Mouse (Mus musculus): ENCODE measurements at regions not wholly inside any gene's neighbourhood (a gene's known extent, or its start where the extent isn't known, plus 50 kb on each side); places are given as distances from the start of the nearest gene placed in this dataset.
A peak's percentile ranks its signal among the peaks of the same experiment; 100 is the strongest.

- no peaks in the 10 kb centered on the region for H3K4me1 ChIP-seq (replicated peaks)
- no peaks in the 10 kb centered on the region for H3K27me3 ChIP-seq
- ATAC-seq (ENCODE audit: low read depth) (no peak), DNase-seq (no peak)
- no peaks in the 10 kb centered on the region for H3K9me3 ChIP-seq (replicated peaks)
- H3K27ac ChIP-seq = no peak overlapping the region
- H3K4me3 ChIP-seq (replicated peaks) = no peak overlapping the region
- H3K36me3 ChIP-seq = no peaks in the 10 kb centered on the region
- no peak overlapping the region for H3K9ac ChIP-seq
- no peak overlapping the region for H3K4me2 ChIP-seq
- WGBS (ENCODE audit: insufficient replicate concordance) = 54% methylated on average over 3 of the region's 3 CpGs
Observed at GRCm38 (mm10) chr3:15212357-15212756, 119.7 kb downstream of the Gm9733 start.

GRCm38 (mm10) chr3:15217591-15217990 is 114.5 kb downstream of the Gm9733 start:
- H3K27ac ChIP-seq = no peak overlapping the region
- H3K9ac ChIP-seq = no peak overlapping the region
- no peak overlapping the region for H3K4me2 ChIP-seq
- no peak overlapping the region for H3K4me3 ChIP-seq (replicated peaks)
- H3K36me3 ChIP-seq = no peaks in the 10 kb centered on the region
- DNase-seq (no peak), ATAC-seq (ENCODE audit: low read depth) (no peak)
- H3K4me1 ChIP-seq (replicated peaks) = no peaks in the 10 kb centered on the region
- no peaks in the 10 kb centered on the region for H3K9me3 ChIP-seq (replicated peaks)
- no peaks in the 10 kb centered on the region for H3K27me3 ChIP-seq

GRCm38 (mm10) chr3:15219275-15219674 is 112.8 kb downstream of the Gm9733 start:
- ATAC-seq (ENCODE audit: low read depth) = no peak
- no peak for DNase-seq
- no peak overlapping the region for H3K4me3 ChIP-seq (replicated peaks)
- H3K27me3 ChIP-seq = no peaks in the 10 kb centered on the region
- no peaks in the 10 kb centered on the region for H3K4me1 ChIP-seq (replicated peaks)
- H3K36me3 ChIP-seq = no peaks in the 10 kb centered on the region
- H3K9me3 ChIP-seq (replicated peaks) = no peaks in the 10 kb centered on the region
- H3K9ac ChIP-seq = no peak overlapping the region
- no peak overlapping the region for H3K27ac ChIP-seq
- 61% methylated on average over 2 of the region's 2 CpGs for WGBS (ENCODE audit: insufficient replicate concordance)
- H3K4me2 ChIP-seq = no peak overlapping the region

- no peaks in the 10 kb centered on the region for H3K4me1 ChIP-seq (replicated peaks)
- no peak for ATAC-seq (ENCODE audit: low read depth)
Observed at GRCm38 (mm10) chr3:15223266-15223665, 108.8 kb downstream of the Gm9733 start.

GRCm38 (mm10) chr3:15224452-15224851 is 107.7 kb downstream of the Gm9733 start:
- 0% methylated on average over 1 of the region's 1 CpGs for WGBS (ENCODE audit: insufficient replicate concordance)
- ATAC-seq (ENCODE audit: low read depth) (no peak), DNase-seq (no peak)
- H3K9me3 ChIP-seq (replicated peaks) = no peaks in the 10 kb centered on the region
- no peak overlapping the region for H3K9ac ChIP-seq
- H3K27me3 ChIP-seq = no peaks in the 10 kb centered on the region
- H3K27ac ChIP-seq = no peak overlapping the region
- no peak overlapping the region for H3K4me2 ChIP-seq
- no peaks in the 10 kb centered on the region for H3K4me1 ChIP-seq (replicated peaks)
- no peaks in the 10 kb centered on the region for H3K36me3 ChIP-seq
- H3K4me3 ChIP-seq (replicated peaks) = no peak overlapping the region

More at GRCm38 (mm10) chr3:15223266-15223665, 108.8 kb downstream of the Gm9733 start:
- Histone ChIP-seq H3K27me3 (no peaks in the 10 kb centered on the region), H3K27ac (no peak overlapping the region), H3K4me3 (replicated peaks) (no peak overlapping the region), H3K4me2 (no peak overlapping the region), H3K9ac (no peak overlapping the region), H3K9me3 (replicated peaks) (no peaks in the 10 kb centered on the region), H3K36me3 (no peaks in the 10 kb centered on the region)
- DNase-seq = no peak
- WGBS (ENCODE audit: insufficient replicate concordance) = 64% methylated on average over 6 of the region's 6 CpGs

- no peak overlapping the region for H3K4me3 ChIP-seq (replicated peaks)
- 80% methylated on average over 2 of the region's 2 CpGs for WGBS (ENCODE audit: insufficient replicate concordance)
- ATAC-seq (ENCODE audit: low read depth) = no peak
- no peak overlapping the region for H3K4me2 ChIP-seq
- H3K9ac ChIP-seq = no peak overlapping the region
- no peaks in the 10 kb centered on the region for H3K27me3 ChIP-seq
- DNase-seq = no peak
- H3K27ac ChIP-seq = no peak overlapping the region
- no peaks in the 10 kb centered on the region for H3K4me1 ChIP-seq (replicated peaks)
- no peaks in the 10 kb centered on the region for H3K9me3 ChIP-seq (replicated peaks)
- no peaks in the 10 kb centered on the region for H3K36me3 ChIP-seq
Observed at GRCm38 (mm10) chr3:15228641-15229040, 103.5 kb downstream of the Gm9733 start.

- Histone ChIP-seq H3K4me3 (replicated peaks) (no peak overlapping the region), H3K27ac (no peak overlapping the region), H3K36me3 (no peaks in the 10 kb centered on the region), H3K4me2 (no peak overlapping the region), H3K4me1 (replicated peaks) (no peaks in the 10 kb centered on the region), H3K27me3 (no peaks in the 10 kb centered on the region), H3K9ac (no peak overlapping the region), H3K9me3 (replicated peaks) (no peaks in the 10 kb centered on the region)
- 66% methylated on average over 6 of the region's 6 CpGs for WGBS (ENCODE audit: insufficient replicate concordance)
- ATAC-seq (ENCODE audit: low read depth) (no peak), DNase-seq (no peak)
Observed at GRCm38 (mm10) chr3:15230204-15230603, 101.9 kb downstream of the Gm9733 start.

- DNase-seq (no peak), ATAC-seq (ENCODE audit: low read depth) (no peak)
- H3K27ac ChIP-seq = no peak overlapping the region
- WGBS (ENCODE audit: insufficient replicate concordance) = 37% methylated on average over 3 of the region's 3 CpGs
- no peak overlapping the region for H3K4me3 ChIP-seq (replicated peaks)
- H3K4me1 ChIP-seq (replicated peaks) = no peaks in the 10 kb centered on the region
- no peaks in the 10 kb centered on the region for H3K9me3 ChIP-seq (replicated peaks)
- H3K9ac ChIP-seq = no peak overlapping the region
- H3K27me3 ChIP-seq = no peaks in the 10 kb centered on the region
- no peaks in the 10 kb centered on the region for H3K36me3 ChIP-seq
- H3K4me2 ChIP-seq = no peak overlapping the region
Observed at GRCm38 (mm10) chr3:15231433-15231832, 100.7 kb downstream of the Gm9733 start.

GRCm38 (mm10) chr3:15237817-15238432 is 94.2 kb downstream of the Gm9733 start:
- Histone ChIP-seq H3K27ac (no peak overlapping the region), H3K9me3 (replicated peaks) (no peaks in the 10 kb centered on the region), H3K36me3 (no peaks in the 10 kb centered on the region), H3K27me3 (no peaks in the 10 kb centered on the region), H3K4me2 (no peak overlapping the region), H3K4me1 (replicated peaks) (0 out of 2 replicates have a peak, but pooled peaks cover 7% of the 10 kb centered on the region), H3K4me3 (replicated peaks) (no peak overlapping the region), H3K9ac (no peak overlapping the region)
- ATAC-seq (ENCODE audit: low read depth) (no peak), DNase-seq (no peak)
- 51% methylated on average over 5 of the region's 5 CpGs for WGBS (ENCODE audit: insufficient replicate concordance)

- Histone ChIP-seq H3K9me3 (replicated peaks) (no peaks in the 10 kb centered on the region), H3K36me3 (no peaks in the 10 kb centered on the region), H3K27ac (no peak overlapping the region), H3K27me3 (no peaks in the 10 kb centered on the region), H3K4me3 (replicated peaks) (no peak overlapping the region), H3K4me2 (no peak overlapping the region), H3K4me1 (replicated peaks) (0 out of 2 replicates have a peak, but pooled peaks cover 7% of the 10 kb centered on the region), H3K9ac (no peak overlapping the region)
- peak; percentile 36; the same call in 1 of the 2 replicates for ATAC-seq (ENCODE audit: low read depth)
- no peak for DNase-seq
Observed at GRCm38 (mm10) chr3:15242388-15242787, 89.7 kb downstream of the Gm9733 start.

- Histone ChIP-seq H3K9ac (no peak overlapping the region), H3K36me3 (no peaks in the 10 kb centered on the region), H3K4me2 (no peak overlapping the region), H3K27ac (no peak overlapping the region), H3K4me3 (replicated peaks) (no peak overlapping the region), H3K9me3 (replicated peaks) (no peaks in the 10 kb centered on the region), H3K27me3 (no peaks in the 10 kb centered on the region), H3K4me1 (replicated peaks) (0 out of 2 replicates have a peak, but pooled peaks cover 7% of the 10 kb centered on the region)
- 59% methylated on average over 5 of the region's 5 CpGs for WGBS (ENCODE audit: insufficient replicate concordance)
- DNase-seq = no peak
- no peak for ATAC-seq (ENCODE audit: low read depth)
Observed at GRCm38 (mm10) chr3:15243584-15243983, 88.5 kb downstream of the Gm9733 start.

GRCm38 (mm10) chr3:15244999-15245398 is 87.1 kb downstream of the Gm9733 start:
- H3K27me3 ChIP-seq = no peaks in the 10 kb centered on the region
- no peak for ATAC-seq (ENCODE audit: low read depth)

More at GRCm38 (mm10) chr3:15244999-15245398, 87.1 kb downstream of the Gm9733 start:
- Histone ChIP-seq H3K27ac (no peak overlapping the region), H3K36me3 (no peaks in the 10 kb centered on the region), H3K4me1 (replicated peaks) (0 out of 2 replicates have a peak, but pooled peaks cover 7% of the 10 kb centered on the region), H3K9me3 (replicated peaks) (no peaks in the 10 kb centered on the region), H3K9ac (no peak overlapping the region), H3K4me2 (no peak overlapping the region), H3K4me3 (replicated peaks) (no peak overlapping the region)
- WGBS (ENCODE audit: insufficient replicate concordance) = 16% methylated on average over 6 of the region's 6 CpGs
- no peak for DNase-seq
